Mouse (Mus musculus) intestine, postnatal 0 days (tissue): ENCODE data around the gene Crebzf. TPM values are rescaled to one million over a fixed set of nuclear protein-coding genes. Genes with fewer than 3 reads are reported as not detected.
A peak's percentile ranks its signal among the peaks of the same experiment; 100 is the strongest.

Experiments
- ATAC-seq: fragments of 200-750 bp; cut with Nextera tagmentation; 2 replicates; pipeline ENCODE4 v1.8.0; 2017; ENCODE audit warnings: mild to moderate bottlenecking, moderate TSS enrichment, moderate library complexity
- H3K27ac ChIP-seq: fragments of 300-500 bp; sonication (generic); 2 replicates; pipeline ENCODE4 v1.5.1; 2014; ENCODE audit warnings: mild to moderate bottlenecking, low read depth, low read length, moderate library complexity
- H3K27me3 ChIP-seq: fragments of 300-500 bp; sonication (generic); replicated peaks from 2 replicates; pipeline ENCODE4 v1.6.1; 2014; ENCODE audit warnings: low read length, mixed read lengths; ENCODE audit not compliant: control insufficient read depth, insufficient read depth
- H3K36me3 ChIP-seq: fragments of 300-500 bp; sonication (generic); 2 replicates; pipeline ENCODE4 v1.6.1; 2014; ENCODE audit warnings: mild to moderate bottlenecking, moderate library complexity; ENCODE audit not compliant: control insufficient read depth, insufficient read depth
- H3K4me1 ChIP-seq: fragments of 300-500 bp; sonication (generic); replicated peaks from 2 replicates; pipeline ENCODE4 v1.6.1; 2014; ENCODE audit warnings: antibody characterized with exemption, low read length, mixed read lengths; ENCODE audit not compliant: control insufficient read depth, insufficient read depth
- H3K4me2 ChIP-seq: fragments of 300-500 bp; sonication (generic); replicated peaks from 2 replicates; pipeline ENCODE4 v1.6.1; 2014; ENCODE audit warnings: low read depth, mild to moderate bottlenecking, moderate library complexity
- H3K4me3 ChIP-seq: fragments of 300-500 bp; sonication (generic); 2 replicates; pipeline ENCODE4 v1.5.1; 2014; ENCODE audit warnings: low read depth, low read length
- H3K9ac ChIP-seq: fragments of 300-500 bp; sonication (generic); 2 replicates; pipeline ENCODE4 v1.6.1; 2014; ENCODE audit warnings: mild to moderate bottlenecking, low read depth, low read length
- H3K9me3 ChIP-seq: fragments of 300-500 bp; sonication (generic); 2 replicates; pipeline ENCODE4 v1.6.1; 2016; ENCODE audit warnings: mixed run types; ENCODE audit not compliant: control insufficient read depth
- CTCF ChIP-seq: sonication (generic); IDR thresholded peaks from 2 replicates; pipeline ENCODE4 v1.5.1; 2016; ENCODE audit warnings: low read depth, mild to moderate bottlenecking, control low read depth, antibody characterized with exemption, moderate library complexity
- WGBS: fragments of 180-500 bp; shearing (Covaris S2); extraction: QIAGEN DNeasy Blood & Tissue Kit; methylation state at CpG from one replicate; pipeline ENCODE4 v1.1.7; 2014; 5-methylcytosine and 5-hydroxymethylcytosine counted together
- polyA plus RNA-seq: library from polyadenylated mRNA; unstranded; fragments of >200 nt; fragmentation: Nextera tagmentation; extraction: Ambion mirVana; gene quantifications from 2 replicates; pipeline ENCODE4 v1.2.1, GENCODE M21; 2015

Crebzf gene
- polyA plus RNA-seq, 1 experiment from 2014 or later = 19.3 TPM

DNA sequence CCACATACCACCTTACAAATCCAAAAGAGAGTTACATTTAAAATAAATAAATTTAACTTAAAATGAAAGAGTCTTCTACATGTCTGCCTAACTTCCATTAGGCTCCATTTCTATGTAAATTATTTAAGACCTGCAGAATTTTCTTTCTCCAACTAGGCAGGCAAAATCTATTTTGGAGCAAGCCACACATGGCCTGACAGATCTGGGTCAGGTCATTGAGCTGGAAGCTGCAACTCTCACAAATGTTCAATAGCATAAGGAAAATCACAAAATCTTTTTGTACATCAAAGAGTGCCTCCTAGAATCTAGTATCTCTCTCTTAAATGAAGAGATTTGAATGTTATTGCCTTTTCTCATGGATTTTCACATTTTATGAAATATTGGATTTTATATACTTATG, 10.3 kb upstream of the Crebzf start:
- H3K4me3 ChIP-seq = no peak overlapping the region
- no peak overlapping the region for H3K4me2 ChIP-seq
- TF ChIP-seq CTCF = no peak
- no peaks in the 10 kb centered on the region for H3K4me1 ChIP-seq
- H3K9ac ChIP-seq = no peak overlapping the region
- H3K9me3 ChIP-seq = no peaks in the 10 kb centered on the region
- no peak overlapping the region for H3K27ac ChIP-seq
- ATAC-seq = no peak
- H3K27me3 ChIP-seq = no peaks in the 10 kb centered on the region
- no peaks in the 10 kb centered on the region for H3K36me3 ChIP-seq

DNA sequence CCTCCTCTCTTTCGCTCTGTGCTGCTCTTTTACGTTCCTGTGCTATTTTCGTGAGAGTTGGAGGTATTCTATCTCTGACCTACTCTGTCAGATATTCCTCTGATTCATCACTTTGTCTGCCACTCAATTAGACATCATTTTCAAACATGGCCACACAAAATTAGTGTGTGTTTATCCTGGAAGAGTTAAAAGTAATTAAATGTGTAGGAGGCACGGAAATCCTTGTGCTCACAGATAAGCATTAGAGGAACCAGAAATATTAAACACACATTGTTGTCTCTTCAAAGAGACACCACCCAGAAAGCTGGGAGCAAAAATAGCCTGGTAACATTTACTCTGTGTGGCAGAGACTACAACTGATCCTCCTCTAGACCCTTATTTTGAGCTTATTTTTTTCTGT, 2.5 kb upstream of the Crebzf start:
- no peak for TF ChIP-seq CTCF
- no peak for ATAC-seq
- 81% methylated on average over 4 of the region's 4 CpGs for WGBS

DNA sequence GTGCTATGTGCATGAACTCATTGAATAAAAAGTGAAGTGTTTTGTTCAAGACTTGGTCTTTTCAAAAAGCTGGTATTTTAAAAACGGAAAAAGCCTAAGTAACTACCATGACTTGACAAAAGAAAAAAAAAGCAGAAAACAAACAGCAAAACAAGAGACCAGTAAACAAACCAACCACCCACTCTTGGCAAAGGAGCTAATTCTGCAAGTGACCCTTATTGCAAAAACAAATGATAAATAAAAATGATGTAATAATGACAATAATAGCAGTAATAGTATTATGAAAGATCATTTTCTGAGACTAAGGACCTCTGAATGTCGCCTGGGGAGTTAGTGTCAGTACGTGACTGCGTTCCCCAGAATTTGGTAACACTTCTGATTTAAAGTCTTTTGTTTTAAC, 459 bp upstream of the Crebzf start:
- Histone ChIP-seq H3K4me1 (no peaks in the 10 kb centered on the region), H3K27ac (peak overlapping the region; percentile 54; the same call in 1 of the 2 replicates), H3K4me3 (peak overlapping the region; percentile 98), H3K9me3 (no peaks in the 10 kb centered on the region), H3K36me3 (no peaks in the 10 kb centered on the region; the same call in 1 of the 2 replicates), H3K4me2 (peak overlapping the region; percentile 80), H3K9ac (peak overlapping the region; percentile 100), H3K27me3 (no peaks in the 10 kb centered on the region)
- 11% methylated on average over 4 of the region's 4 CpGs for WGBS
- ATAC-seq = no peak
- TF ChIP-seq CTCF = no peak

More for the DNA sequence above, 2.5 kb upstream of the Crebzf start:
- Histone ChIP-seq H3K9me3 (no peaks in the 10 kb centered on the region), H3K27ac (no peak overlapping the region), H3K4me3 (no peak overlapping the region), H3K36me3 (no peaks in the 10 kb centered on the region), H3K4me1 (no peaks in the 10 kb centered on the region), H3K9ac (no peak overlapping the region), H3K4me2 (no peak overlapping the region), H3K27me3 (no peaks in the 10 kb centered on the region)

DNA sequence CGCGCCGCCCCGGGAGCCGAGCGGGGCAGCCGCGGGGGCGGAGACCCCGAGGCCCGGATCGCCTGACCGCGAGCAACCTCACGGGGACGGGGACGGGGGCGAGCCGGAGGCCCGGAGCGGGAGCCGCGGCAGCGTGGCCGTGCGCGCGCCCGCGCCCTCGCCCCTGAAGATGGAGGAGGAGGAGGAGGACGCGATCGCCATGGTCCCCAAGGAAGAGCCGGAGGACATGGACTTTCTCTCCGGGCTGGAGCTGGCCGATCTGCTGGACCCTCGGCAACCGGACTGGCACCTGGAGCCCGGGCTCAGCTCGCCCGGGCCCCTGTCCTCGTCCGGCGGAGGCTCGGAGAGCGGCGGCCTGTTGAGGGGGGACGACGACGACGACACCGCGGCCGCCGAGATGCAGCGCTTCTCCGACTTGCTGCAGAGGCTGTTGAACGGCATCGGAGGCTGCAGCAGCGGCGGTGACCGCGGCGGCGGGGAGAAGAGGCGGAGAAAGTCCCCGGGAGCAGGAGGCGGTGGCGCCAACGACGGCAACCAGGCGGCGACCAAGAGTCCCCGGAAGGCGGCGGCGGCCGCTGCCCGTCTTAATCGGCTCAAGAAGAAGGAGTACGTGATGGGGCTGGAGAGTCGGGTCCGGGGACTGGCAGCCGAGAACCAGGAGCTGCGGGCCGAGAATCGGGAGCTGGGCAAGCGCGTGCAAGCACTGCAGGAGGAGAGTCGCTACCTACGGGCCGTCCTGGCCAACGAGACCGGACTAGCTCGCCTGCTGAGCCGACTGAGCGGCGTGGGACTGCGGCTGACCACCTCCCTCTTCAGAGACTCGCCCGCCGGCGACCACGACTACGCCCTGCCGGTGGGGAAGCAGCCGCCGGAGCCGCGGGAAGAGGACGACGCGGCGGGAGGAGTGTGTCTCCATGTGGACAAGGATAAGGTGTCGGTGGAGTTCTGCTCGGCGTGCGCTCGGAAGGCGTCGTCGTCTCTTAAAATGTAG, 867 bp downstream of the Crebzf start:
- Histone ChIP-seq H3K4me2 (peak overlapping the region; percentile 80), H3K4me1 (no peaks in the 10 kb centered on the region), H3K36me3 (peaks cover 7% of the 10 kb centered on the region; the same call in 1 of the 2 replicates), H3K27me3 (no peaks in the 10 kb centered on the region), H3K4me3 (peak overlapping the region; percentile 98), H3K9ac (peak overlapping the region; percentile 100), H3K9me3 (no peaks in the 10 kb centered on the region), H3K27ac (peak overlapping the region; percentile 99)
- WGBS = under 1% methylated on average over 122 of the region's 123 CpGs
- peak; percentile 67 for ATAC-seq
- peak; percentile 70 for TF ChIP-seq CTCF

DNA sequence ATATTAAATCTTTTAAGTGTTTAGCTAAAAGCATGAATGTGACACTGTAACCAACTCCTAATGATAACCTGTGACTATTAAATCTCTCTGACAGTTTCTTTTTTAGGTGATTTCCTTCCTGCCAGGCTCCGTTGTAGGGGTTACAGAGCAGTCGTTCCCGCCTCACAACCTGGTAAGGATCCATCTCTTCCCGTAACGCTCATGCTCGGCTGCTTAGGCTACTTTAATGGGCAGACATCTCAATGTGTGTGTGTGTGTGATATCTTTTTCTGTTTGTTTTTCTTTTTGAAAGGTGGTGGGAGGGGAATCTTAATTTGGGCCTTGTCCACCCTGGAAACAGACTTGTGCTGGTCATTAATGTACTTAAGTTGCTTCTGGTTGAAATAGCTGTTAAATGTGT, 1.7 kb downstream of the Crebzf start:
- Histone ChIP-seq H3K9ac (peak overlapping the region; percentile 100), H3K36me3 (peaks cover 7% of the 10 kb centered on the region; the same call in 1 of the 2 replicates), H3K4me2 (peak overlapping the region; percentile 80), H3K27ac (no peak overlapping the region), H3K9me3 (no peaks in the 10 kb centered on the region), H3K4me1 (no peaks in the 10 kb centered on the region), H3K27me3 (no peaks in the 10 kb centered on the region), H3K4me3 (peak overlapping the region; percentile 98)
- TF ChIP-seq CTCF = no peak
- WGBS = under 1% methylated on average over 6 of the region's 6 CpGs
- no peak for ATAC-seq

DNA sequence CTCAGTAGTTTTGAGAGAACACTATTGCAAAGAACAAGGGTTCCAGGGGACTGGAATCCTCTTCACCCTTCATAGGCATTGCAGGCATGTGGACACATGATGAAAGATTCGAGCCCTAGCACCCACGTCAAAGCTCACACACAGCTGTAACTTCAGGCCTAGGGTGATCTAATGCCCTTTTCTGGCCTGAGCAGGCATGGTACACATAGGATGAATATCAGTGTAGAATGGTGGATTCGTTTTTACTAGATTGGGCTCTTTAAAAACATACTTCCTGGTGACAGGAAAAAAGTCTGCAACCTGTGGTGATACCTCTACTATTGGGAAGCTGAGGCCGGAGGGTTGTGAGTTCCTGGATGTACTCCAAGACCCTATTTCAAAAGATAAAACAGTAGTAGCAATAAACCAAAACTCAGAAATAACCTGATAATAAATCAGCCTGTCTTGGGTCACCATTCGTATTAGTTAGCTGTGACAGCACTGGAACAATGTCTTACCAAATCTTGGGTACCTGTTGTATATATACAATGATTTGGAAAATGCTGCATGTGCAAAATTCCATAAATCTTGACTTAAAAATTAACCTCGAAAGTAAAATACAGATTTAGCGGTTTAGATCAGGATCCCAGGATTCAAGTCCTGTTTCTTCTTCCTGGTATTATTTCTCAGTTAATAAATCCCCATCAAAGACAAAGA, 13.8 kb downstream of the Crebzf start:
- no peaks in the 10 kb centered on the region for H3K27me3 ChIP-seq
- no peaks in the 10 kb centered on the region for H3K9me3 ChIP-seq
- TF ChIP-seq CTCF = no peak
- 0 out of 2 replicates have a peak, but pooled peaks have one; percentile 5 for ATAC-seq
- peak overlapping the region; percentile 70 for H3K9ac ChIP-seq
- H3K4me3 ChIP-seq = peak overlapping the region; percentile 72
- no peaks in the 10 kb centered on the region; the same call in 1 of the 2 replicates for H3K4me1 ChIP-seq
- peak overlapping the region; percentile 75 for H3K4me2 ChIP-seq
- peaks cover 8% of the 10 kb centered on the region for H3K36me3 ChIP-seq
- WGBS = 16% methylated on average over 7 of the region's 7 CpGs
- peak overlapping the region; percentile 73 for H3K27ac ChIP-seq
